Mouse (Mus musculus): ENCODE results near the gene Chst13.
A peak's percentile ranks its signal among the peaks of the same experiment; 100 is the strongest.

The Chst13 gene

GRCm38 (mm10) chr6:90324991-90325390 lies at the start of gene Chst13:
Gene Chst13 (minus strand): TSS chr6:90325185.
- DNase-seq (ENCODE audit: low spot score in 2 of 2), result no peak

GRCm38 (mm10) chr6:90374647-90375046 lies 49.7 kb upstream of the Chst13 start:
- DNase-seq (ENCODE audit: low spot score in 2 of 2), result no peak

DNA sequence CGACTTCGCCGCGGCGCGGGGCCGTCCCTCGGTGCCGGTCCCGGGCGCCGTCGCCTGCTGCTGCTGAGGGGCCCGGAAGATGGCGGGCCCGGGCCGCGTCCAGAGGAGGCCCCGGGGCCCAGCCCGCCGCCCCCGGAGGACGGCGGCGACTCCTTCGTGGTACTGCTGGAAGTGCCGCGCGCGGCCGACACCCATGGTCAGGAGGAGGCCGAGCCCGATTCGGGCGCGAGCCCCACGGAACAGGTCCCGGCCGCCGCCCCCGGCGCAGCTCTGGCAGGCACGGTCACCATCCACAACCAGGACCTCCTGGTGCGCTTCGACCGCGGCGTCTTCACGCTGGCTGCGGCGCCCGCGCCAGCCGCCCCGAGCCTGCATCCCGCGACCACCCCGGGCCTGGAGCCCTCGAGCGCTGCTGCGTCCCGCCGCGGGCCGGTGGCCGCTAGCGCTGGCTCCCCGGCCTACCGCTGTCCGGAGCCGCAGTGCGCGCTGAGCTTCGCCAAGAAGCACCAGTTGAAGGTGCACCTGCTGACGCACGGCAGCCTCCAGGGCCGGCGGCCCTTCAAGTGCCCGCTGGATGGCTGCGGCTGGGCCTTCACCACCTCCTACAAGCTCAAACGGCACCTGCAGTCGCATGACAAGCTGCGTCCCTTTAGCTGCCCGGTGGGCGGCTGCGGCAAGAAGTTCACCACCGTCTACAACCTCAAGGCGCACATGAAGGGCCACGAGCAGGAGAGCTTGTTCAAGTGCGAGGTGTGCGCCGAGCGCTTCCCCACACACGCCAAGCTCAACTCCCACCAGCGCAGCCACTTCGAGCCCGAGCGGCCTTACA lies 45.0 kb upstream of the Chst13 start:
- peak in 1 of 2 experiments; percentile 36 for DNase-seq (ENCODE audit: low spot score in 2 of 2)

DNA sequence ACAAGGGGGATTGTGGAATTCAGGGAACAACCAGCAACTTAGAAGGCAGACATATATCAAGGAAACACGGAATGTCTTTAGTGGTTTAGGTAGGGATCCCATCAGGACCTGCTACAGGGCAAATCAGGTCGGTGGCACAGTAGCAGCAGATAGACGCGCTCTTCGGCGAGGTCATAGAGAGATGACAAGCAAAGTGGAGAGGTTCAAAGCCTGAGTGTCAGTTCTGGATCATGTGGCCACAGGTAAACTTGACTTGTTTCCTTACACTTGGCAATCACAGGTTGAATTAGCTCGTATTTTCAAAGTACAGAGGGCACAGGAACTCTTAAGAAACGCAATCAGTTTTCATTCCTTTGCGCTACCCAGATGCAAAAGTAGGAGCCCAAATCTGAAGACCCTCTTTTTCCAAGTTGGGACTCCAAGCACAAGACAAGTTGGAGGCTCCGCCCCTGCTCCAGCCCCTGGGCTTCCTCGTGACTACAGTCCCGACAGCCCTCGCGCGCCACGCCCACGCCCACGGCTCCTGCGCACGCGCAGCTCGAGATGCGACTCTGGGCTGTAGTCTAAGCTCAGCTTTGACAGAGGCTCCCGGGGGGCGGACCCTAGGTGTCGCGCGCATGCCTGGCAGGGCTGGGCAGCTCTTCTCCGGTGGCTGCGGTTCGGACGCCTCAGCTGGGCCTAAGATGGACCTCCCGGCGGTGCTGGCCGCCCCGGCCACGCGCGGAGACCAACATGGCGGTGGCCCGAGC lies 44.2 kb upstream of the Chst13 start, which contains the start of gene Zxdc:
Gene Zxdc (plus strand): TSS at position 517 of the 749 bp plus-strand sequence.
- DNase-seq (ENCODE audit: low spot score in 2 of 2), result peak; percentile 97 to 100

DNA sequence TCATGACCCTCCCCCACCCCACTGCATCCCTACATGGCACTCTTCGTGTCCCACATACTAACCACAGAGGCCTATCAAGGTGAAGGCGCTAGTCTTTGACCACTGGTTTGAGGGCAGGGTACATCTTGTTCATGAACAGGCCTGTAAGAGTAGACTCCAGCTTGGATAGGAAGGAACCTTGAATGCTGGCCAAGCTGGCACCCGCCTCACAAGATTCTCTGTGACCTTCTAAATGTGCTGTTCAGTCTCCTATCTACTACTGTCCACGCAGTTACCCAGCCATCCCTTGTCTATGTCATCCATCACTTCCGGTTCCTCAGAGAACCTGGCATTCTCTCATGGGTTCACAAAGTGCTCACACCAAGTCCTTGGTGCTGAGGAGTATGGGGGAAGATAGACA lies 38.3 kb upstream of the Chst13 start:
- DNase-seq (ENCODE audit: low spot score in 2 of 2), result no peak

GRCm38 (mm10) chr6:90360922-90361614 lies 36.1 kb upstream of the Chst13 start:
- no peak for DNase-seq (ENCODE audit: low spot score in 2 of 2)

GRCm38 (mm10) chr6:90360024-90360781 lies 35.2 kb upstream of the Chst13 start:
- peak in 1 of 2 experiments; percentile 20 for DNase-seq (ENCODE audit: low spot score in 2 of 2)

GRCm38 (mm10) chr6:90359445-90359844 lies 34.5 kb upstream of the Chst13 start:
- no peak for DNase-seq (ENCODE audit: low spot score in 2 of 2)

GRCm38 (mm10) chr6:90358142-90358541 lies 33.2 kb upstream of the Chst13 start:
- no peak for DNase-seq (ENCODE audit: low spot score in 2 of 2)

DNA sequence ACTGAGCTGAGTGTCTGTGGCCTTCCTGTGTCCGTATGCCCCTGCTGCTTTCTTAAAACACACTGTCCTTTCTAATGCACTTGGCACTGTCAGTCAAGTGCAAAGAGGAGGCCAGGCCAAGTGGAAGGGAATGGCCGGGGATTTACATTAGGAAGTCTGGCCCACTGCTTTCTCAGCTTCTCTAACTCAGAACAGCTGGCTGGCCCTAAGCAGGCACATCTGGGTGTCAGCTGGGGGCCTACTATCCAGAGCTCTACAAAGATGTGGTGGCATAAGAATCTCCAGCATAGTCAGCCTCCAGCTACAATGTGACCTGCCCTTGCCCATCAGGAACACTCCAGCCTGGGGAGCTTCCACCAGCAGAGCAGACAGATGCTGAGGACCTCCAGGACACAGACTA lies 25.0 kb upstream of the Chst13 start:
- no peak for DNase-seq (ENCODE audit: low spot score in 2 of 2)

DNA sequence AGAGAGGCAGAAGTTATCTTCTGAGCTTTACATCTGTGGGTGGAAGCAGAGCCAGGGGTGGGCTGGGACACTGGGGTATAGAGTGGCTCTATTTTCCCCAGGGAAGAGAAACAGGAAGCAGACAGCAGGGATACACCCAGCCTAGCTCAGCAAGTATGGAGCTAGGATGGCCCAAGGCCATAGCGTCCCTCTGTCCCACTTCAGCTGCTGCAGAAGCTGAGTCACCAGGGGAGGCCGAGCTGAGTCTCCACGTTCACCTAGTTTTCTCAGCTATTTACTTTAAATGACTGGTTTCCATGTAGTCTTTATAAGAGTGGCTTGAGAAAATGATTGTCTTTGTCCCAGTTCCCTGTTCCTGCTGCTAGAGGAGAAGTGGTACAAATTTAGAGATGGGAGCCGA lies 23.5 kb upstream of the Chst13 start:
- no peak for DNase-seq (ENCODE audit: low spot score in 2 of 2)

DNA sequence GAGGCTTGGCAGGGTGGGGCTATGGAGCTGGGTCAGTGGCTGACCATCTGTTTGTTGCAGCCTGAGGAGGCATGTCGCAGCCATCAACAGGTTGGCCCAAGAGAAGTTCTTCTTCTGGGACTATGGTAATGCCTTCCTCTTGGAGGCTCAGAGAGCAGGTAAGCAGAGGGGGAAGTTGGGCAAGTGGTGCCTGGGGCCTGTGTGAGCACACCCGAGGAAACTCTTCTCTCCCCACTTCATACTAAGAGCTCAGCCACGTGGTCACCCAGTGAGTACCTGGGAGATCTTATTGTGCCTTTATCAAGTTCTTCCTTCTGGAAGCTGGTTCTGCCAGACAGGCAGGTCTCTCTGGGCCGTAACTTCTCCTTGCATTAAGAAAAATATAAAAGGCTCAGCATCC lies 22.2 kb upstream of the Chst13 start:
- no peak for DNase-seq (ENCODE audit: low spot score in 2 of 2)

GRCm38 (mm10) chr6:90342343-90342742 lies 17.4 kb upstream of the Chst13 start:
- no peak for DNase-seq (ENCODE audit: low spot score in 2 of 2)

DNA sequence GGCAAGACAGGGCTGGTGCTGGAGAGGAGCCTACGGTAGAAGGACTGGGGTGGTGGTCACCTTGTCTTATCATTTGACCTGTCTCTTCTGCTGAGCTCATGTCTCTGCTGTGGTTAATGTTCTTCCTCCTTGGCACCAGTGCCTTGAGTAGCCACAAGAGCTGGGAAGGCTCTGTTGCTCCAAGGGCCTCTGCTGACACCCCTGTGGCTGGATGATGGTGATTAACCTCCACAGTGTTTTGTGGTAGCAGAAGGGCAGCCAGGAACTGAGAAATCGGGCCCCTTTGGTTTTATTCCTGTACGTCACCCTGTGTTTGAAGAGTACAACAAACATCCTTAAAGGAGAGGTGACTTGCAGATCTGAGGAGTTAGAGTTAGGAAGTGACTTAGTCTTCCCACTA lies 9.3 kb upstream of the Chst13 start:
- DNase-seq (ENCODE audit: low spot score in 2 of 2), result no peak

GRCm38 (mm10) chr6:90332561-90333425 lies 7.8 kb upstream of the Chst13 start, which contains the start of gene Uroc1:
Gene Uroc1 (plus strand): TSS chr6:90333284.
- DNase-seq (ENCODE audit: low spot score in 2 of 2), result no peak

DNA sequence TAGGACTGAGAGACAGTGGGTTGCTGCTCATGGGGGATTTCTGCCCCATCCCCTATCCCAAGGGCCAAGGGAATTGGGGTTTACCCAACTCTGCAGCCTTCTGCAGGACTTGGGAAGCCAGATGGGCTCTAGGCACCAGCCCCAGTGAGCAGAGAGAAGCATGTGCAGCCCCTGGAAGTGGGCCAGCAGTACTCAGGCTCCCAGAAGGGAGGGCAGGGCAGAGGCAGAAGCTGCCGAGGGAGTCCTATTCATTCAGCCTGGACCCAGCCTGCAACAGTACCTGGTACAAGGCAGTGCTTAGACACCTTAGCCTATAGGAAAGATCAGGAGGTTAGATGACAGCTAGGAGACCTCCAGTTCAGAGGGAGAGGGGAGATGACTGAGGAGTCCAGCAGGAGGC lies 5.0 kb upstream of the Chst13 start:
- DNase-seq (ENCODE audit: low spot score in 2 of 2), result peak in 1 of 2 experiments; percentile 51

- peak in 1 of 2 experiments; percentile 52 for DNase-seq (ENCODE audit: low spot score in 2 of 2)
Measured at GRCm38 (mm10) chr6:90327670-90328069, 2.7 kb upstream of the Chst13 start.

DNA sequence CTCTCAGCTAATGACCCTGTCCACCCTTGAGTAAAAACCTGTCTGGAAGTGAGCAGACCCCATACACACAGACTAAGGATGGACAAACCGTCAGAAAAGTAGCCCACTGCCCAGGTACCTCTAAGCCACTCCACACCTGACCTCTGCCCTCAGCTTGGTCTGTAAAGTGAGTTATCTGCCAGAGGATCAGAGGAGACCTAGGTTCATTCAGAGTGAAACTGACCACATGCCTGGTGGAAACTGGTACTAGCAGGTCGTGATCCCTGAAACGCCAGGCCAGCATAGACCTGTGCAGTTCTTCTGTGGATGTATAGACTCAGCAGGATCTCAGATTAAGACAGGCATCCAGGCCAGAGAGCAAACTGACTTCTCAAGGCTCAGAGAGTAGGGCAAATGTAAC lies 522 bp downstream of the Chst13 start:
- DNase-seq (ENCODE audit: low spot score in 2 of 2), result no peak

- no peak for DNase-seq (ENCODE audit: low spot score in 2 of 2)
Measured at GRCm38 (mm10) chr6:90324026-90324425, 959 bp downstream of the Chst13 start.

- DNase-seq (ENCODE audit: low spot score in 2 of 2), result no peak
Measured at GRCm38 (mm10) chr6:90321811-90322210, 3.2 kb downstream of the Chst13 start.

All from left cerebral cortex, adult 9 months (tissue).